Mouse (Mus musculus) embryonic facial prominence, embryonic 14.5 days (tissue): ENCODE data around the gene Sult1b1. TPM values are rescaled to one million over a fixed set of nuclear protein-coding genes. Genes with fewer than 3 reads are reported as not detected.
A peak's percentile ranks its signal among the peaks of the same experiment; 100 is the strongest.
"Not testable (repeated sequence)": the region's sequence is repeated elsewhere in the genome, so short reads cannot be mapped to it uniquely, and the experiment has no call there.

Experiments used
- ATAC-seq: fragments of 200-750 bp; cut with Nextera tagmentation; 2 replicates; pipeline ENCODE4 v1.8.0; 2017; ENCODE audit warnings: low read depth, moderate number of reproducible peaks, moderate TSS enrichment
- DNase-seq: peaks from one replicate; pipeline ENCODE4 v3.0.0-alpha.2; 2015; ENCODE audit warnings: low spot score
- H3K27ac ChIP-seq: fragments of 300-500 bp; sonication (generic); replicated peaks from 2 replicates; pipeline ENCODE4 v1.5.1; 2014; ENCODE audit warnings: low read depth, mild to moderate bottlenecking, low read length, moderate library complexity
- H3K27me3 ChIP-seq: fragments of 300-500 bp; sonication (generic); replicated peaks from 2 replicates; pipeline ENCODE4 v1.6.1; 2014; ENCODE audit warnings: low read length; ENCODE audit not compliant: control insufficient read depth, insufficient read depth
- H3K36me3 ChIP-seq: fragments of 300-500 bp; sonication (generic); 2 replicates; pipeline ENCODE4 v1.6.1; 2014; ENCODE audit warnings: low read length, mixed read lengths; ENCODE audit not compliant: control insufficient read depth, insufficient read depth
- H3K4me1 ChIP-seq: fragments of 300-500 bp; sonication (generic); 2 replicates; pipeline ENCODE4 v1.6.1; 2014; ENCODE audit warnings: antibody characterized with exemption, low read length; ENCODE audit not compliant: control insufficient read depth, insufficient read depth
- H3K4me2 ChIP-seq: fragments of 300-500 bp; sonication (generic); 2 replicates; pipeline ENCODE4 v1.6.1; 2014; ENCODE audit warnings: low read depth, mild to moderate bottlenecking, low read length, moderate library complexity, mixed read lengths
- H3K4me3 ChIP-seq: fragments of 300-500 bp; sonication (generic); 2 replicates; pipeline ENCODE4 v1.5.1; 2014; ENCODE audit warnings: low read depth, mild to moderate bottlenecking, low read length
- H3K9ac ChIP-seq: fragments of 300-500 bp; sonication (generic); 2 replicates; pipeline ENCODE4 v1.6.1; 2014; ENCODE audit warnings: low read depth, mild to moderate bottlenecking, low read length, moderate library complexity, mixed read lengths
- H3K9me3 ChIP-seq: fragments of 300-500 bp; sonication (generic); 2 replicates; pipeline ENCODE4 v1.6.1; 2016; ENCODE audit warnings: low read length; ENCODE audit not compliant: control insufficient read depth
- WGBS: fragments of 180-500 bp; shearing (Covaris S2); extraction: QIAGEN DNeasy Blood & Tissue Kit; methylation state at CpG from one replicate; pipeline ENCODE4 v1.1.7; 2014; 5-methylcytosine and 5-hydroxymethylcytosine counted together
- polyA plus RNA-seq: library from polyadenylated mRNA; unstranded; fragments of >200 nt; fragmentation: Nextera tagmentation; extraction: Ambion mirVana; gene quantifications from 2 replicates; pipeline ENCODE4 v1.2.1, GENCODE M21; 2014

Sult1b1 gene
- polyA plus RNA-seq, 1 experiment from 2014 or later, result 0.84 TPM

- WGBS, result 68% methylated on average over 5 of the region's 5 CpGs
- no peaks in the 10 kb centered on the region for H3K36me3 ChIP-seq
- ATAC-seq (no peak), DNase-seq (no peak)
- H3K9ac ChIP-seq, result no peak overlapping the region
- H3K4me2 ChIP-seq, result no peak overlapping the region
- no peaks in the 10 kb centered on the region for H3K9me3 ChIP-seq
- H3K27me3 ChIP-seq, result no peaks in the 10 kb centered on the region
- H3K27ac ChIP-seq, result no peak overlapping the region
- no peak overlapping the region for H3K4me3 ChIP-seq
- H3K4me1 ChIP-seq, result no peaks in the 10 kb centered on the region
Observed at GRCm38 (mm10) chr5:87560145-87560544, 22.1 kb upstream of the Sult1b1 start.

- Histone ChIP-seq H3K4me1 (no peaks in the 10 kb centered on the region), H3K9ac (no peak overlapping the region), H3K27me3 (no peaks in the 10 kb centered on the region), H3K9me3 (no peaks in the 10 kb centered on the region), H3K27ac (no peak overlapping the region), H3K4me3 (no peak overlapping the region), H3K36me3 (no peaks in the 10 kb centered on the region), H3K4me2 (no peak overlapping the region)
- ATAC-seq (no peak), DNase-seq (no peak)
- 23% methylated on average over 1 of the region's 1 CpGs for WGBS
Observed at GRCm38 (mm10) chr5:87550935-87551334, 12.9 kb upstream of the Sult1b1 start.

DNA sequence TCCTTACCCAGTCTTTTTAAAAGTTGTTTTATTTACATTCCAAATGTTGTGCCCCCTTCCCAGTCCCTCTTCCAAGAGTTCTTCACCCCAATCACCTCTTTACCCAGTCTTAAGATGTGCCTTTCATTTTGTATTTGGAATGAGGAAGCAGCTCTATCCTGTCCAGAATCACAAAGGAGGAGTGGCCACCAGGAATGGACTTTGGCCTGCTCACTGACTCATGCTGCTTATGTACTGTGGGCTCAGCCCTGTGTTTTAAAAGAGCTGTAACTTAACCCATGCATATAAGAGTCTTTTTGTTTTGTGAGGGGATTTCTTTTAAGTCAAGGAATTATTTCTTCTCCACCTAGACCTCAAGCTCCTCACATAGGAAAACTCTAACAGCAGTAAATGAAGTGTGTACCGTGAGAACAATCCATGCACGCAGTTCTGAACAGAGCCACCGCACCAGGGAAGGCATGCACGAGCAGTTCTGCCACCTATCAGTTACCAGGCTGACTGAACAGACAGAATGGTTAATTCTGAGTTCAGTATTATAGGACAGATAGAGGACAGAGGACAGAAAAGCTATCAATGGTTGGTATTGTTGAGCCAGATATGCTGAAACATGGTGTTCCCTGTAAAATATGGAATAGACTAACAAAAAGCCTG lies 1.9 kb downstream of the Sult1b1 start:
- 67% methylated on average over 4 of the region's 4 CpGs for WGBS
- Histone ChIP-seq H3K9me3 (no peaks in the 10 kb centered on the region), H3K27ac (no peak overlapping the region), H3K4me1 (no peaks in the 10 kb centered on the region), H3K4me2 (no peak overlapping the region), H3K27me3 (no peaks in the 10 kb centered on the region), H3K36me3 (no peaks in the 10 kb centered on the region), H3K4me3 (no peak overlapping the region), H3K9ac (no peak overlapping the region)
- DNase-seq, result peak; percentile 24
- ATAC-seq, result peak; percentile 82; the same call in 1 of the 2 replicates

DNA sequence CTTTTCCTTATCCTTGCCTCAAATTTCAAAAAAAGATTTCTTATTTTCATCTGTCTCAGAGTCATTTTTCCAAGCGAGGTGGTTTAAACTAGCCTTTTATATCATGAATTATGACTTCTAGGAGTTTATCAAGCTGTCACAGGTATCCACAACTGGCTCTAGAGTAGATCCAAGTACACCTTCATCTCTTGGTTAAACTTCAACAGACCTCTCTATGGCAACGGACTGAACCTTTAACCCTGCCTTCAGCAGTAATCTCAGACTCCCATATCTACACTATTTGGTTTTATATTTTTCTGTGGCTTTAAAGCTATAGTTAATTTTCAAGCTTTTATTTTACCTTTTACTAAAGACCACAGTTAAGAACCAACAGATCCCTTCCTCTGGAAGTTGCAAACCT lies 5.7 kb downstream of the Sult1b1 start:
- ATAC-seq, result no peak

DNA sequence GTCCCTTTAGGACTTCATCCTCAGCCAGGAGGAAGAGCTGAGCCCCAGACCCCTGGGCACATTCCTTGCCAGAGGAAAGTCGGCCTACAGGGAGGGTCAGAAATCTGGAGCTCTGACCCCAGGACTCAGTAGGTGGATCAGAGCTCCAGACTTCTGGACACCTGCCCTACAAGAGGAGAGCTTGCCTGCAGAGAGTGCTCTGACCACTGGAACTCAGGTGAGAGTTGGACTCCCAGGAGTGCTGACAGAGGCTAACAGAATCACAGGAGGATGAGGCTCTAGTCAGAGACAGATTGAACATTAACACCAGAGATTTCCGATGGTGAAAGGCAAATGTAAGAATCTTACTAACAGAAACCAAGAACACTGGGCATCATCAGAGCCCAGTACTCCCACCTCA lies 14.4 kb downstream of the Sult1b1 start:
- H3K4me3 ChIP-seq, DNase-seq, H3K4me2 ChIP-seq, H3K9me3 ChIP-seq, H3K27ac ChIP-seq, H3K36me3 ChIP-seq, H3K27me3 ChIP-seq, H3K4me1 ChIP-seq, ATAC-seq, H3K9ac ChIP-seq: not testable (repeated sequence)
- WGBS, result 89% methylated on average over 2 of the region's 2 CpGs

More for the DNA sequence above, 5.7 kb downstream of the Sult1b1 start:
- no peaks in the 10 kb centered on the region for H3K36me3 ChIP-seq
- 63% methylated on average over 2 of the region's 2 CpGs for WGBS
- no peak overlapping the region for H3K27ac ChIP-seq
- no peaks in the 10 kb centered on the region for H3K9me3 ChIP-seq
- H3K27me3 ChIP-seq, result no peaks in the 10 kb centered on the region
- H3K4me3 ChIP-seq, result no peak overlapping the region
- H3K4me1 ChIP-seq, result no peaks in the 10 kb centered on the region
- no peak overlapping the region for H3K9ac ChIP-seq
- H3K4me2 ChIP-seq, result no peak overlapping the region
- DNase-seq, result no peak

DNA sequence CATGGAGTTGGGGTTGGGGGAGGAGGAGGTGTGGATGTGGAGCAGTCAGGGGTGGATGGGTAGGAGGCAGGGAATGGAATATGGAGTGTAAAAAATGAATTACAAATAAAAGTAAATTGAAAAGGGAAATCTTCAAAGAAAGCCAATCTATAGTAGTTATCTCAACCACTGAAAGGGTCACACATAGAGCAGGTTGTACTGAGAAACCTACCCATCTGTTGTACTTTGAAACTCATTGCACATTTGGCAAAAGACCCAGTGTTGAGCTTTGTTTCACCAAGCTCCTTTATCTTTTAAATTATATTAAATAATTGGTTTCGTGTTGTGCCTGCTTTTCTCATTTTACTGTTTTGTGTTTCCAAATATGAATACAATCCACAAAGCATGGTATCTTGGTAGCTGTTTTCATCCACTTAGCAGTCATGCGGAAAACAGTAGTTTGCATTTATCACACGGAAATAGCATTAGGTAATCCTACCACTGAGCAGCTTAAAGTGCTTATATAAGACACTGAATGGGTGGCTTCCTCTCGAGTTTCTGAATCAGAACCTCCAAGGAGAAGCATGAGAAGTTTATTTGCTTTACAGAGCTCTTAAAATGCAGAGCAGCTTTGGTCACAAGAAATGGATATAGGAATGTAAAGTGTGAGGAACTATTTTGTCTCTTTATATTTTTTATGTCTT lies 32.1 kb downstream of the Sult1b1 start:
- Histone ChIP-seq H3K4me2 (no peak overlapping the region), H3K36me3 (no peaks in the 10 kb centered on the region), H3K27me3 (no peaks in the 10 kb centered on the region), H3K9ac (no peak overlapping the region), H3K4me1 (no peaks in the 10 kb centered on the region), H3K4me3 (no peak overlapping the region), H3K9me3 (no peaks in the 10 kb centered on the region), H3K27ac (no peak overlapping the region)
- 50% methylated on average over 4 of the region's 4 CpGs for WGBS
- ATAC-seq (peak; percentile 84; the same call in 1 of the 2 replicates), DNase-seq (peak; percentile 61)

DNA sequence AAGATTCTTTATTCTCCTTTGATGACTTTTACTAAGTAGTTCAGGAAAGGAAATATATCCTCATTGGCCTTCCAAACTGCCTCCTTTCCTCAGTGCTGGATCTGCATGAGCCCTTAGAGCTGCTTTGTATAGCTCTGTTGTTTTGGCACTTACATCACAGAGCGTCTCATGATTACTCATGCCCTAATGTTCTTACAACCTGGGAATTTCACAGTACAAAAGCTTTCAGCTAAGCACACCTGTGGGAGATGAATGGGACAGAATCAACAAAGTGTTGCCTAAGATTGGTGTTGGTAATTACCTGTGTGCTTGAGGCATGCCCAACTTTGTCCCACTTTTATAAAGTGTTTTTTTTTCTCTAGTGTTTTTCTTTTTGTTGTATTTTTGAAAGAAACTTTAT lies 35.3 kb downstream of the Sult1b1 start:
- ATAC-seq (peak; percentile 92), DNase-seq (peak; percentile 84)

GRCm38 (mm10) chr5:87499341-87499740 lies 38.7 kb downstream of the Sult1b1 start:
- Histone ChIP-seq H3K9me3 (no peaks in the 10 kb centered on the region), H3K9ac (no peak overlapping the region), H3K4me1 (no peaks in the 10 kb centered on the region), H3K27me3 (no peaks in the 10 kb centered on the region), H3K4me2 (no peak overlapping the region), H3K36me3 (no peaks in the 10 kb centered on the region), H3K27ac (no peak overlapping the region), H3K4me3 (no peak overlapping the region)
- ATAC-seq (no peak), DNase-seq (no peak)

More for the DNA sequence above, 35.3 kb downstream of the Sult1b1 start:
- H3K4me3 ChIP-seq, result no peak overlapping the region
- no peak overlapping the region for H3K27ac ChIP-seq
- 65% methylated on average over 1 of the region's 1 CpGs for WGBS
- H3K9ac ChIP-seq, result no peak overlapping the region
- no peak overlapping the region for H3K4me2 ChIP-seq
- no peaks in the 10 kb centered on the region for H3K9me3 ChIP-seq
- no peaks in the 10 kb centered on the region for H3K4me1 ChIP-seq
- H3K36me3 ChIP-seq, result no peaks in the 10 kb centered on the region
- no peaks in the 10 kb centered on the region for H3K27me3 ChIP-seq

DNA sequence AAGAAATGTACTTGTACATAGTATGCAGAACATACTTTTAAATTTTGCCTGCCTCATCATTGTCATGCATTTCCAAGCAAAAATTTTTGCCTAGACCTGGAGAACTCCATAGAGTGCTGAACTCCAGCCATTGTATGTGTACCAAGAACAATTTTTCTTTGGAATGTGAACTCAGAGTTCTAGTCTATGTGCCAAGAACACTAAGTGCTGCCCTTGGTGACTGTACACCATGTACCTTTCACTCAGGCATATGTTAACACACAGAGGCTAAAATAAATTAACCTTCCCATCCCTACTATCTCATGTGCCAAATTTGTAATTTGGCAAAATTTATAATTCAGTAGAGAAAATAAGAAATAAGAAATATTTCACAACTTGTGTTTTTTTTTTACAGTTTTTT lies 39.1 kb downstream of the Sult1b1 start:
- DNase-seq, result no peak
- Histone ChIP-seq H3K27me3 (no peaks in the 10 kb centered on the region), H3K36me3 (no peaks in the 10 kb centered on the region), H3K4me2 (no peak overlapping the region), H3K9ac (no peak overlapping the region), H3K4me1 (no peaks in the 10 kb centered on the region), H3K4me3 (no peak overlapping the region), H3K9me3 (no peaks in the 10 kb centered on the region), H3K27ac (no peak overlapping the region)
- no peak for ATAC-seq
